10 mouse cellular contexts compared by ENCODE assay signal in the genomic region with DNA sequence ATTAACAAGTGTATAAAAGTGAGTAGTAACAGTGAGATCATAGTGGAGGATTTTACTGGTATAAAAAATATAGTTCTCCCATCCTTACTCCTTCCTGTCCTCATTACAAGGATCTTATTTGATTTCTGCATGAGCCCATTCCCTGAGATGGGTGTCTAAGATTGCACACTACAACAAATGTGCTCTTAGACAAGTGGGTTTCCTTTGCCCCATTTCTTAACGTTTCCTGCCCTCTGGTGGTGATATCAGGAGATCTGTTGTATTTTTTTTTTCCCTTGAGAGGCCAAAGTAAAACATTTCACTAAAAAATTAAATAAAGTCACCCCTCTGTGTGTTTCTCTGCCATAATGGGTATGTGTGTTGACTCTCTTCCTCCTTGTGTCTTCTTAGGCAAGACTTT.
DNase-seq lines count a peak whose midpoint lies in the region; ATAC-seq and TF ChIP-seq lines count a peak whose summit lies in the region.
"Had no signal": no experiment of that assay in that cellular context is flagged by ENCODE, and none has a peak within 500 bp of the region (broad histone marks: within the 10 kb centered on the region; RNA-seq: fewer than 3 reads in every experiment).

No protein-coding gene starts in this region.

- DNase-seq in left cerebral cortex, adult 2 months (ENCODE audit: extremely low spot score in 1 of 2, low spot score in 2 of 2) = no peak
- DNase-seq in left cerebral cortex, adult 11 months (ENCODE audit: low spot score) = no peak
- peak; percentile 10 to 29 for DNase-seq in CD8-positive naive resting alpha-beta T cell, adult 2 months (ENCODE audit: low read depth in 2 of 2, low spot score in 2 of 2)
- DNase-seq in Muller cell, postnatal 12 days (ENCODE audit: inconsistent ontology term) = peak; percentile 11
- DNase-seq in induced T-regulatory cell, adult 2 months (ENCODE audit: low read depth) = peak; percentile 79
- DNase-seq in adrenal gland, adult 2 months = no peak
- no peak for DNase-seq in kidney, postnatal 14 days
- DNase-seq: layer of hippocampus, adult 9-11 months had no signal

- TF ChIP-seq CTCF in left cerebral cortex, adult 2 months (IDR thresholded peaks at IDR 0.05) = peak; percentile 67

- no peak overlapping the region for H3K4me3 ChIP-seq in left cerebral cortex, adult 2 months
- no peak overlapping the region for H3K4me3 ChIP-seq in kidney, embryonic 16.5 days (ENCODE audit: low read length)
- H3K4me3 ChIP-seq: megakaryocyte, embryonic 14.5 days had no signal

- no peaks in the 10 kb centered on the region for H3K27me3 ChIP-seq in kidney, embryonic 16.5 days (ENCODE audit: insufficient read depth, low read length)

- H3K4me1 ChIP-seq in kidney, embryonic 16.5 days (ENCODE audit: insufficient read depth, low read length) = no peaks in the 10 kb centered on the region
- H3K4me1 ChIP-seq: megakaryocyte, embryonic 14.5 days had no signal

- H3K36me3 ChIP-seq in kidney, embryonic 16.5 days (ENCODE audit: insufficient read depth, low read length) = no peaks in the 10 kb centered on the region

- no peak overlapping the region for H3K4me2 ChIP-seq in kidney, embryonic 16.5 days (replicated peaks; ENCODE audit: low read depth, low read length)

- WGBS in kidney, embryonic 16.5 days = 6% methylated on average over 1 of the region's 1 CpGs

- no peak overlapping the region for H3K27ac ChIP-seq in left cerebral cortex, adult 2 months
- H3K27ac ChIP-seq in kidney, embryonic 16.5 days (ENCODE audit: low read length) = no peak overlapping the region

- intact Hi-C loops in left cerebral cortex, adult 2 months (cut with DNase I) = loop anchor here (2.0 to 5.0 kb wide), 2 partner anchors 104 to 389 kb away; partner anchors contain the start of gene Ifng

- ATAC-seq in kidney, embryonic 16.5 days (ENCODE audit: low FRiP score, low TSS enrichment) = no peak

- H3K9me3 ChIP-seq in kidney, embryonic 16.5 days (ENCODE audit: low read length) = no peaks in the 10 kb centered on the region
- H3K9me3 ChIP-seq: megakaryocyte, embryonic 14.5 days had no signal

- no peak overlapping the region for H3K9ac ChIP-seq in kidney, embryonic 16.5 days (replicated peaks; ENCODE audit: low read length)

Comparison
In these comparisons a context has a peak if more than half of its experiments do, and no peak if none do; other contexts are left out.
1. DNase-seq: peak in CD8-positive naive resting alpha-beta T cell, adult 2 months (2 of 2), Muller cell, postnatal 12 days (single experiment) and induced T-regulatory cell, adult 2 months (single experiment); none in left cerebral cortex, adult 2 months (0 of 2), left cerebral cortex, adult 11 months (single experiment), adrenal gland, adult 2 months (single experiment) and kidney, postnatal 14 days (single experiment).